In the genomic region with DNA sequence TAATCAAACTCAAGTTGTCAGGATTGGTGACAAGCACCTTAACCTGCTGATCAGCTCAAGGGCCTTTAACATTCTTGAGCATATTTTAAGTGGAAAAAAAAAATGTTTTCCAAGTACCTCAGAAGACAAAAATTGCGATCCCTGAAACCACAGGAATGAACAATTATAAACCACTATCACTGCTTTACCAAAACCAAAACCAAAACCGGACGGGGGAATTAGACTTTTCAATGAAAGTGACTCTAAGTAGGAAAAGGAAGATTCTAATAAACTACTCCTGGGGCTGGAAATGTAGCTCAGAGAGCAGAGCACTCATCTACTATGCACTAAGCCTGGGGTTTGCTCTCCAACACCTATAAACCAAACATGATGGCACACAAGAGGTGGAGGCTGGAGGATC, we compare ENCODE assay signal across 28 mouse cellular contexts. TPM values are rescaled to one million over a fixed set of nuclear protein-coding genes. Genes with fewer than 3 reads are reported as not detected.
A peak's percentile ranks its signal among the peaks of the same experiment; 100 is the strongest.
DNase-seq lines count a peak whose midpoint lies in the region; ATAC-seq and TF ChIP-seq lines count a peak whose summit lies in the region.
"Had no signal": no experiment of that assay in that cellular context is flagged by ENCODE, and none has a peak within 500 bp of the region (broad histone marks: within the 10 kb centered on the region; RNA-seq: fewer than 3 reads in every experiment).

No protein-coding gene starts in this region.

- TF ChIP-seq EP300 in CH12.LX (IDR thresholded peaks at IDR 0.05; ENCODE audit: low read length), result no peak

- no peak overlapping the region for H3K27ac ChIP-seq in CH12.LX (ENCODE audit: insufficient read depth, low read depth)
- no peak overlapping the region for H3K27ac ChIP-seq in hindbrain, embryonic 13.5 days
- no peak overlapping the region for H3K27ac ChIP-seq in heart, embryonic 12.5 days (ENCODE audit: poor library complexity, severe bottlenecking)
- H3K27ac ChIP-seq: embryonic facial prominence, embryonic 12.5 days; forebrain, embryonic 10.5 days; forebrain, embryonic 15.5 days; heart, adult 2 months; heart, embryonic 13.5 days; hindbrain, embryonic 10.5 days; intestine, embryonic 15.5 days; limb, embryonic 15.5 days; midbrain, embryonic 12.5 days; neural tube, embryonic 13.5 days had no signal

- no peak for DNase-seq in CH12.LX (ENCODE audit: extremely low read depth)
- peak; percentile 54 for DNase-seq in induced T-regulatory cell, adult 2 months (ENCODE audit: low read depth)
- DNase-seq: adrenal gland, postnatal 10 days; cerebellum, adult 11-12 months; cerebellum, adult 9-11 months; embryo, embryonic 11 days; heart, adult 2 months; heart, postnatal 10 days; kidney, adult 2 months; kidney, postnatal 36 days; layer of hippocampus, postnatal 36 days; left cerebral cortex, postnatal 4 days; lung, adult 18-20 months had no signal

- no peak for TF ChIP-seq POLR2A in CH12.LX (IDR thresholded peaks at IDR 0.05; ENCODE audit: low read depth, low read length)

- peaks cover 42% of the 10 kb centered on the region for H3K36me3 ChIP-seq in megakaryocyte, embryonic 14.5 days (replicated peaks; ENCODE audit: low read length)
- H3K36me3 ChIP-seq in CH12.LX (replicated peaks in 1 of 2; ENCODE audit: control insufficient read depth in 1 of 2, insufficient read depth in 1 of 2, low read length in 1 of 2), result peaks cover 13 to 50% of the 10 kb centered on the region in 2 experiments
- peaks cover 9% of the 10 kb centered on the region; the same call in 1 of the 2 replicates for H3K36me3 ChIP-seq in hindbrain, embryonic 13.5 days
- H3K36me3 ChIP-seq in heart, embryonic 12.5 days, result peaks cover 12% of the 10 kb centered on the region
- H3K36me3 ChIP-seq: forebrain, embryonic 15.5 days; intestine, embryonic 15.5 days had no signal

- peak overlapping the region; percentile 1; the same call in 1 of the 2 replicates for H3K9ac ChIP-seq in CH12.LX (ENCODE audit: insufficient read depth, low read depth)
- H3K9ac ChIP-seq in hindbrain, embryonic 13.5 days, result no peak overlapping the region
- H3K9ac ChIP-seq in heart, embryonic 12.5 days, result no peak overlapping the region
- H3K9ac ChIP-seq: embryonic facial prominence, embryonic 12.5 days; forebrain, embryonic 15.5 days; heart, embryonic 13.5 days; intestine, embryonic 15.5 days; limb, embryonic 15.5 days; midbrain, embryonic 12.5 days; neural tube, embryonic 13.5 days had no signal

- no peak for TF ChIP-seq CTCF in CH12.LX (conservative IDR thresholded peaks at IDR 0.05 in 1 of 2, IDR thresholded peaks at IDR 0.05 in 1 of 2; ENCODE audit: low read depth in 2 of 2, low read length in 2 of 2)

- TF ChIP-seq RAD21 in CH12.LX (IDR thresholded peaks at IDR 0.05; ENCODE audit: low read depth, low read length), result no peak

- no peaks in the 10 kb centered on the region for H3K9me3 ChIP-seq in megakaryocyte, embryonic 14.5 days
- no peaks in the 10 kb centered on the region for H3K9me3 ChIP-seq in CH12.LX (replicated peaks; ENCODE audit: low read length)
- no peaks in the 10 kb centered on the region for H3K9me3 ChIP-seq in hindbrain, embryonic 13.5 days
- H3K9me3 ChIP-seq in heart, embryonic 12.5 days (replicated peaks), result no peaks in the 10 kb centered on the region
- H3K9me3 ChIP-seq: embryonic facial prominence, embryonic 12.5 days; forebrain, embryonic 10.5 days; forebrain, embryonic 15.5 days; heart, embryonic 13.5 days; hindbrain, embryonic 10.5 days; intestine, embryonic 15.5 days; limb, embryonic 15.5 days; midbrain, embryonic 12.5 days; neural tube, embryonic 13.5 days had no signal

- H3K27me3 ChIP-seq in megakaryocyte, embryonic 14.5 days (replicated peaks), result no peaks in the 10 kb centered on the region
- H3K27me3 ChIP-seq in CH12.LX (replicated peaks), result no peaks in the 10 kb centered on the region
- no peaks in the 10 kb centered on the region for H3K27me3 ChIP-seq in hindbrain, embryonic 13.5 days
- H3K27me3 ChIP-seq in heart, embryonic 12.5 days (replicated peaks), result no peaks in the 10 kb centered on the region
- H3K27me3 ChIP-seq: embryonic facial prominence, embryonic 12.5 days; forebrain, embryonic 15.5 days; heart, embryonic 13.5 days; intestine, embryonic 15.5 days; limb, embryonic 15.5 days; midbrain, embryonic 12.5 days; neural tube, embryonic 13.5 days had no signal

- in situ Hi-C loops in CH12.LX (cut with MboI; ENCODE audit: low pct_ligation_motif_present, low pct_unique_long_range_greater_than_20kb, low sequenced_read_pairs), result no loop called here

- dilution Hi-C loops in CH12.LX (cut with MboI; ENCODE audit: extremely low pct_ligation_motif_present, extremely low pct_unique_long_range_greater_than_20kb, low sequenced_read_pairs), result no loop called here

- ATAC-seq in megakaryocyte, adult 5-6 weeks (ENCODE audit: poor library complexity, severe bottlenecking), result no peak
- no peak for ATAC-seq in hindbrain, embryonic 13.5 days (ENCODE audit: low FRiP score)
- no peak for ATAC-seq in heart, embryonic 12.5 days (ENCODE audit: insufficient number of reproducible peaks, low FRiP score)
- no peak for ATAC-seq in frontal cortex, adult (ENCODE audit: low TSS enrichment)
- ATAC-seq: forebrain, embryonic 15.5 days; hindbrain, embryonic 16.5 days; intestine, embryonic 15.5 days had no signal

- H3K79me2 ChIP-seq in CH12.LX (replicated peaks; ENCODE audit: control insufficient read depth, extremely low read depth, insufficient read depth, poor library complexity, severe bottlenecking), result peaks cover 95% of the 10 kb centered on the region

- 94% methylated on average over 3 of the region's 3 CpGs for WGBS in hindbrain, embryonic 13.5 days
- 89% methylated on average over 3 of the region's 3 CpGs for WGBS in heart, embryonic 12.5 days

- peak overlapping the region; percentile 76; the same call in 1 of the 2 replicates for H3K4me2 ChIP-seq in CH12.LX (ENCODE audit: insufficient read depth, low read depth, poor library complexity, severe bottlenecking)
- H3K4me2 ChIP-seq in hindbrain, embryonic 13.5 days, result no peak overlapping the region
- no peak overlapping the region for H3K4me2 ChIP-seq in heart, embryonic 12.5 days
- H3K4me2 ChIP-seq: embryonic facial prominence, embryonic 12.5 days; forebrain, embryonic 15.5 days; heart, embryonic 13.5 days; intestine, embryonic 15.5 days; limb, embryonic 15.5 days; midbrain, embryonic 12.5 days; neural tube, embryonic 13.5 days had no signal

- peaks cover 68% of the 10 kb centered on the region for H3K4me1 ChIP-seq in megakaryocyte, embryonic 14.5 days
- peaks cover 15 to 66% of the 10 kb centered on the region in 2 experiments for H3K4me1 ChIP-seq in CH12.LX (ENCODE audit: control insufficient read depth in 1 of 2, insufficient read depth in 2 of 2)
- H3K4me1 ChIP-seq in hindbrain, embryonic 13.5 days (replicated peaks), result peaks cover 15% of the 10 kb centered on the region
- H3K4me1 ChIP-seq in heart, embryonic 12.5 days (replicated peaks), result peaks cover 7% of the 10 kb centered on the region
- H3K4me1 ChIP-seq: intestine, embryonic 15.5 days; limb, embryonic 15.5 days had no signal

- peak overlapping the region; percentile 35 for H3K4me3 ChIP-seq in megakaryocyte, embryonic 14.5 days (replicated peaks)
- H3K4me3 ChIP-seq in CH12.LX (replicated peaks in 1 of 3; ENCODE audit: low read depth in 2 of 3, low read length in 2 of 3, poor library complexity in 1 of 3), result no peak overlapping the region
- H3K4me3 ChIP-seq in hindbrain, embryonic 13.5 days, result no peak overlapping the region
- H3K4me3 ChIP-seq in heart, embryonic 12.5 days, result no peak overlapping the region
- H3K4me3 ChIP-seq: embryonic facial prominence, embryonic 12.5 days; forebrain, embryonic 10.5 days; forebrain, embryonic 15.5 days; heart, adult 2 months; heart, embryonic 13.5 days; hindbrain, embryonic 10.5 days; intestine, embryonic 15.5 days; limb, embryonic 15.5 days; midbrain, embryonic 12.5 days; neural tube, embryonic 13.5 days had no signal

TF ChIP-seq in CH12.LX, 34 proteins besides CTCF, POLR2A, EP300 and RAD21:
- TF ChIP-seq ZNF384 (IDR thresholded peaks at IDR 0.05; ENCODE audit: low read depth, low read length), result peak; percentile 25; the same call in 1 of the 2 replicates
- TF ChIP-seq GABPA (IDR thresholded peaks at IDR 0.05; ENCODE audit: insufficient replicate concordance, low read depth, low read length), result no peak
- no peak for TF ChIP-seq ELF1 (IDR thresholded peaks at IDR 0.05; ENCODE audit: low read depth, low read length)

RNA-seq across cellular contexts. Expression of a gene that starts 5.8 kb away (rescaled TPM):
- polyA plus RNA-seq in megakaryocyte, embryonic 14.5 days (2012; ENCODE audit: insufficient read depth, low replicate concordance), result 26.1 TPM in 1 of 2 replicates, not detected in the other
- 366 and 385 TPM in 2 replicates for total RNA-seq in megakaryocyte, adult 5-6 weeks (2015)
- 356 and 454 TPM in 2 replicates for total RNA-seq in megakaryocyte, adult 5-6 weeks (2017)
- total RNA-seq in CH12.LX (2012; rRNA removed), result 141 and 159 TPM in 2 replicates
- total RNA-seq in CH12.LX (2014; rRNA removed), result 189 and 196 TPM in 2 replicates
- 307 and 327 TPM in 2 replicates for polyA plus RNA-seq in CH12.LX (2012; ENCODE audit: insufficient read length, low read depth)
- polyA plus RNA-seq in hindbrain, embryonic 13.5 days (2015; fragmentation: Nextera tagmentation; extraction: Ambion mirVana), result 177 and 179 TPM in 2 replicates
- polyA plus RNA-seq in heart, embryonic 12.5 days (2016; fragmentation: Nextera tagmentation; extraction: Ambion mirVana), result 104 and 108 TPM in 2 replicates
